Mouse (Mus musculus): Measurements from ENCODE around the gene Gm43191.
A peak's percentile ranks its signal among the peaks of the same experiment; 100 is the strongest.

Gene Gm43191

GRCm38 (mm10) chr3:116622641-116623040 is 58.4 kb downstream of the Gm43191 start:
- no peak for DNase-seq (ENCODE audit: low spot score)

DNA sequence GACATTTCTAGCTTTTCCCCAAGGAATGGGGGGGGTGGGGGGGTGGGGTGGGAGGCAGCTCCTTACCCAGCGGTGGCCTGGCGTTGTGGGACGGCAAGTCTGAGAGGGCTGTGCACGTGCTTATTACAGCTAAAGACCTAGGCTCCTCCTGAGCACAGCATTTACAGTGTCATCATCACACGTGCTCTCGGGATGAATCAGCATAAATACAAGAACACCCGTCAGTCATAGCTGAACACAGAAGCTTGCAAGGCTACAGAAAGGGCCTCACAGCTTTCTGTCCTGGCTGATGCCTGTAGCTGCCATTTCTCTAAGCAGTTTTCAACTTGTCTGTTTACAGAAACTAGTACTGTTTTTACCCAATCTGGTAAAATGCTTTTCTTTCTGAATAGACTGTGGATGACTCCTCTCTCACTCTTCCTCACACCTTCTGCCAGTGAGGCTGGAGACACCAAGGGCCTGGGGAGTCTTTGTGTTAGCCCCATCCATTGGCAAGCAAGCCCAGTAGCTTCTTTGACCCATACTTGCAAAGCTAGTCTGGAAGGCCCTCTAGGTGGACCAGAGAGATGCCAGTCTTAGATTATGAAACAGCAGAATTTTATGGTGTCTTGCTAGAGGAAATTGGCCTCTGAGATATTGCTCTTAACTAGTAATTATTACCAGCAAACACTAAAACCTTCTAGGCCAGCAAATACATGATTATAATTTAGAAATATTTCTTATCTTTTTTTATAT is 60.3 kb downstream of the Gm43191 start:
- DNase-seq (ENCODE audit: low spot score) = no peak

DNA sequence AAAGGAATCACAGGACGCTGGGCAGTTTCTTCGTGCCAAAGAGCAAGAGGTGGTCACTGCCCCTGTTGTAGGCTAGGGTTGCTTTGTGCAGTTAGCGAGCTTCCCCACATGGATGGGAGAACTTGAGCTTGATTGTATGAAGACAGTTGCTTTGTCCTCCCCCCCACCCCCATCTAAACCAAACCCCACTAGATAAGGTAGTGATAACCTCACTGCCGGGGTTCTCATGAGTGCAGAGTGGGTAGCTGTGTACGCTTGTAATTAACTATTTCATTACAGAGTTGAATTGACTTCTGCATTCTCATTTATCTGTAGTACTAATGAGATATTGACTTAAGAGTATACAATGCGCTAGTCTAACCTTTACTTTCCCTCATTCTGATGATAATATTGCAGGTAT is 62.2 kb downstream of the Gm43191 start:
- DNase-seq (ENCODE audit: low spot score) = no peak

- DNase-seq (ENCODE audit: low spot score) = no peak
Observed at GRCm38 (mm10) chr3:116615318-116616068, 65.6 kb downstream of the Gm43191 start.

DNA sequence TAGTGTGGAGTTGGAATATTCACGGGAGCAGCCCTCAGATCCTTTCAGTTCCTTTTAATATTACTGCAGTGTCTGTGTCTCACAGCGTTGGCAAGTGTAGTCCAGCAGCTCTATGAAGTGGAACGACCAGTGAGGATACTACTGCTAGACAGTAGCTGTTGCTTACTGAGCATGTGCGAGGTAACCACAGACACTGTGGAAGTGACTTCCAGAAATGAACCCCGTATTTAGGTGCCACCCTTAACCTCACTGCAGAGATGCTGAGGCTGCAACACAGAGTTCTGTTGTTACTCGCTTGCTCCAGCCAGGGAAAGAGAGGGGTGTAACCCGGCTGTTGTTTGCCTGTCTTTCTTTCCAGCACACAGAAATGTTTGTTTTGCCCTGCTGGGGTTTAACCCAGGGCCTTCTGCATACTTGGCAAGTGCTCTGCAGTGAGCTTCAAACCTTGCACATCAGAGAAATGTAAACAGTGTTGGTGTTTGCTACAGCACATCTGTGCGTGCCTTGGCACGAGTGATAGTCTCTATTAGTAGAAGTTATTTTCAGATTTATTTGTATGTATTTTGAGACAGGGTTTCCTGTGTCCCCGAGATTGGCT is 66.7 kb downstream of the Gm43191 start, which contains the start of gene Trmt13:
TSS of gene Trmt13 (minus strand) at position 293 of the 598 bp plus-strand sequence.
- DNase-seq (ENCODE audit: low spot score) = no peak

DNA sequence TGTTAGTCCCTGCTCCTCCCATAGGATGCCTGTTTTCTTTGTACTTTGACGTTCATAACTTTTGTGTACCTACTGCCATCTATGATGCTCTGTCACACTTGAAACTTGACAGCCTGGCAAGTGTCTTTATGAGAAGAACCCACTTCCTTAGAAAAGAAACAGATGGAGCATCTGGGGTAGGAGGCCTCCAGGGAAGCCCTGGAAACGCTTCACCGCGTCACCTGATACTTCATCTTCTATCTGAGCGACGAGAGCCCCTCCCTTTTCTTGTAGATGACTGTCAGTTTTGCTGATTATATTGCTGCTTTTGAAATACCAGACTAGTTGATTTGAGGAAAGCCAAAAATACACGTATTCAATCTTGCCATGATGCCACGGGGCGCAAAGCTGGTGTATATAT is 76.5 kb downstream of the Gm43191 start:
- no peak for DNase-seq (ENCODE audit: low spot score)

- DNase-seq (ENCODE audit: low spot score) = no peak
Observed at GRCm38 (mm10) chr3:116601781-116602180, 79.3 kb downstream of the Gm43191 start.

DNA sequence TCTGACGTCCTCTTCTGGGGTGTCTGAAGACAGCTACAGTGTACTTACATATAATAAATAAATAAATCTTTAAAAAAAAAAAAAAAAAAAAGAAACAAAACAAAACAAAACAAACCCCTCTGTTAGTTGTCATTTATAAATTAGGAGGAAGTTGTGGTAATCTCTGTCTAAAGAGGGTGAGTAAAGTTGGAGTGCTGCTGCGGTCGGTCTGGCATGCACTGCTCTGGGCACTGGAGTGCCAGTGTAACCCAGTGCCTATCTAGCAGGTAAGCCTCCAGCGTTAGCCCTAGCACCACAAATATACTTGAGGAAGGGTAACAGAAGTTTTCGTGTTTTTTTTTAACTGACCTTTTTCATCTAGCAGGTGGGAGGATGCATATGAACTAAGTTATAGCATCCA is 80.1 kb downstream of the Gm43191 start:
- no peak for DNase-seq (ENCODE audit: low spot score)

DNA sequence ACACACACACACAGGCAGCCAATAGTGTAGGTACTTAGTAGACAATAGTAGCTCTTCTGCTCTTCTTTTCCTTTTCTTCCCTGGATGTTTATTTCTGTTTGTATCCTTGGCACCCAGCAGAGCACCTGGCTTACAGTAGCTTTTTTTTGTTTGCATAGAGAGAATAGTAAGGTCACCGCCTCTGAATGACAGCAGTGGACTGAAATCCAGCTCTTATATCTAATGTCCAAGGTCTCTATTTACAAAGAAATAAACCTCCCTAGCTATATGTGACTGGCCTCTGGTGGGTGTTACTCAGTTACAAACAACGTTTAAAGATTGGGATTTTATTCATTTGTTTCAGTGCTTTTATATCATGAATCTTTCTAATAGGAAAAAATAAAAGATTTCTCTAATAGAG is 81.4 kb downstream of the Gm43191 start:
- no peak for DNase-seq (ENCODE audit: low spot score)

GRCm38 (mm10) chr3:116595603-116595991 is 85.5 kb downstream of the Gm43191 start:
- no peak for DNase-seq (ENCODE audit: low spot score)

DNA sequence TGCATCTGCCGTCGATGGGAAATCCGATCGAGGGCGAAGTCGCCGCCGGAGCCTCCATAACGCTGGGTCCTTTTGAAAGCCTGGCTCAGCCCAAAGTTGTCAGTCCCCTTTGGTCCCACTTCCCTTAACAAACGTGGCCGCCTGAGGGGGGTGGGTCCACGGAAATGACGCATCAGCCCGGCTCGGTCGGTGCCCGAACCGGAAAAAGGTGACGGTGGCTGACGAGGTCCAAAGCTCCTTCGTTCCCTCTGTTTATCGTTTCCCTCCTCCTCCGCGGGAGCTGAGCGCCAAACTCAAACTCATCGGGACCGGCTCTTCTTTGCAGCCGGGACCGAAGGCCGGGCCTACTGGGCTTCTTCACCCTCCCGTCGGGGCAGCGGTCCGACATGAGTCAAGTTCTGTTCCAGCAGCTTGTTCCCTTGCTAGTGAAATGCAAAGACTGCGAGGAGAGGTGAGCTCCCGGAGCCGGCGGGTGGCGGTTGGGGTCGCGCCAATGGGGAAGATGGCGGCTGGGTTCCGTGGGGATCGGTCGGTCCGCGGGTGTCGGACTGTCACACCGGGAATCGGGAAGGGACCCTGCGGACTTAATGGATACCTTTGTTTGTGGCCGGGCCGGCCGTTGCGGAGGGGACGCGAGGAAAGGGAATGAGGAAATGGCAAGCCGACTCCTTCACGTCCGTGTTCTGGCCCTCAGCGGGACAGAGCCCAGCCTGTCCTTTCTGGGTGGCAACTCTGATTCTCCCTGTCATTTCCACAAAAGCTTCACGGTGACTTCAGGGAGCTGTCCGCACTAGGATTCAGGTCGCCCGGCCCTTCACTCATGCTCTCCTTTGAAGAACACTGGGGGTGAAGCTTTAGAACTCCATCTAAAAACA is 86.1 kb downstream of the Gm43191 start, which contains the start of gene Sass6:
TSS of gene Sass6 (plus strand) at position 255 of the 875 bp plus-strand sequence.
- DNase-seq (ENCODE audit: low spot score) = peak; percentile 100

DNA sequence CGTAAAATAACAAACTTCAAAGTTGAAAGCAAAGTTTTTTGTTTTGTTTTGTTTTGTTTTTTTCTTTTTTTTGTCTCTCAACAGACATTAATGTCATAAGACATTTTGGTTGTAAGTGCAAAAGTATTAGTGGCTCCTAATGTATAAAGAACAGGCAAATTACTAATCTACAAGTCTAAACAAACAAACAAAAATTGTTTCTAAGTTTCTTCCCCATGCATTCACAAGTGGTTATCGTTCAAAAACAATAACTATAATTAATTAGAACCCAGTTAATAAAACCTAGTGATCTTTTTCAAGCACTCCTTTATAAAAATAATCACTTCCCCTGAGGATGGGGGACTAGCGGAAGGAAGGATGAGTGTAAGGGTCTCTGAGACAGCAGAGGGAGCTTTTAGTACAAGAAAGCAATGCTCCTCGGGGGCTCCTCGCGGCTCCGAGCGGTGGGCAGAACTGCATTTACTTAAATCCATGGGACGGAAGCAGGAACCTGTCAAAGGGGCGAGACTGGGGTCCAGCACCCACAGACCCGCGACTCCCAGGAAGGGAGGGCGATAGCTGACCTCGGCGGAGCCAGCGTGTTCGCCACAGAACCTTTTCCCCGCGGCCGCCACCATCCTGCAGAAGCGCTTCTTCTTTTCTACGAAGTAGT is 86.9 kb downstream of the Gm43191 start:
- no peak for DNase-seq (ENCODE audit: low spot score)

Measured in retina, embryonic 14.5 days (tissue).